Mouse (Mus musculus) spleen, postnatal 4 days (tissue): ENCODE measurements around the gene Rsbn1l.

Source experiments
- DNase-seq, 2 experiments: peaks; one replicate each; pipeline ENCODE4 v3.0.0; 2022; ENCODE audit warnings: low spot score in 2 of 2

The Rsbn1l gene

DNA sequence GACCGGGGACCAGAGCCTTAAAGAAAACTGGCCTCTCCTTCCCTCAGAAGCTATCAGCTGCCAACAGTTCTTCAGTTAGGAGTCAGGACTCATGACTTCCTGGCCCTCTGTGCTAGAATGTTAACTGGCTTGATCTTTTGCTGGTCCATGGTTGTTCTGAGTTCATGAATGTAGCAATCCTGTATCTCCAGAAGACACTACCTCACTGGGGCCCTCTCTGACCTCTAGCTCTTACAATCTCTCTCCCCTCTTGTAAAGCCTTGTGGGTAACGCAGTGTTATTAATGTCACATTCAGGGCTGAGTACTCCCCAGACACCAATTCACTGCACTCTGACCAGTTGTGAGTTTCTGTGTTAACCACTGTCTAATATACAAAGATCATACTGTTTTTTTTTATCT, 51.6 kb downstream of the Rsbn1l start:
- no peak for DNase-seq

DNA sequence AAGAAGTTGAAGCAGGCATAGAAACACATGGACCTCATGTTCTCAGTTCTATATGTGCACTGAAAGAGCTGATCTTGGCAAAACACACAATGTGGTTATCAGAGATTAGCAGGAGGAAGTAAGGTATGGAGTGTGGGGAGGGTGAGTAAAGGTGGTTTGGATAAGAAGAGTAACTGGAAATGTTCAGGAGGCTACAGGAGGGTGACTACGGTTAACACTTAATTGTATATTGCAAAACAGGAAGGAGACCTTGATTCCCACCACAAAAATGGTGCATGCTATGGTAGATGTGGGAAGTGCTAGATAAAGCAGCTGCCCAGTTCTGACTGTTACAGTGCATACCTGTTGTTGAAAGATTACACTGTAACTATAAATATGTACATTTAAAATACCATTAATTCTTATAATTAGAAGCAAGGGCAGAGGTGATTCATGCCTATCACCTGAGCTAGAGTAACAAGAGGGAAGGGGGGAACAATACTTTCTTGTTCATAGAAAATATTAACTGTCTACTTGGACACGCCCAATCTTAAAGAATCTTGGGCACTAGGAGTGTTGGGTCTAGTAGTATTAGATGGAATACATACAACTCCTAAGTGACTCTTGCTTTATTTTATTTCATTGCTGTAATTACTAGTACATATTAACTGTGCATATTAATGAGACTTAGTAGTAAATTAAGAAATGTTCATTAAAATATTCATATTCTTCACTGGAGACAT, 58.6 kb downstream of the Rsbn1l start:
- no peak for DNase-seq

DNA sequence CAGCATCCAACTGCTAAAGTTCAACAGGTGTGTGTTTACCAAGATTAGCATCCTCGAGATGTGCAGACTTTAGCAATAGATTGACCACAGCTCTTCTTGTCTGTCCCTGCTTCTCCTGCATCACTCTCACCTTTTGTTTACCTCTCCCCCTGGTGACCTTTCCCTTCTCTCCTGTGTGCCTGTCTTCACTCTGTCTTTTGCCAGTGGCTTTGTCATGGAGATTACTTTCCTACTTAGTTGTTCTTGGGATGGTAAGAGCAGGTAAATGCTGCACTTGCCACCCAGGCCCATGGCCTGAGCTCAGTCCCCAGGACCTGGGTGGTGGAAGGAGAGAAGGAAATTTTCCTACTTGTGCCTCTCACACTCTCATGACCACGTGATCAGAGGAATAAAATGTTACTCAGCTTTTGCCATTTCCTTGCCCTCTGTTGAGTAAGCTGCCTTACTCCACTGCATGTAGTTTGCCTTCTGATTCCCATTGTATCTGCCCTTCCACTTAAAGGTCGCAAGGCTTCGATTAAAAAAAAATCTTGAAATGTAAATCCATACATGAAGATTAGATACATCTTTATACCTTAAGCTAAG, 72.1 kb downstream of the Rsbn1l start:
- no peak for DNase-seq

DNA sequence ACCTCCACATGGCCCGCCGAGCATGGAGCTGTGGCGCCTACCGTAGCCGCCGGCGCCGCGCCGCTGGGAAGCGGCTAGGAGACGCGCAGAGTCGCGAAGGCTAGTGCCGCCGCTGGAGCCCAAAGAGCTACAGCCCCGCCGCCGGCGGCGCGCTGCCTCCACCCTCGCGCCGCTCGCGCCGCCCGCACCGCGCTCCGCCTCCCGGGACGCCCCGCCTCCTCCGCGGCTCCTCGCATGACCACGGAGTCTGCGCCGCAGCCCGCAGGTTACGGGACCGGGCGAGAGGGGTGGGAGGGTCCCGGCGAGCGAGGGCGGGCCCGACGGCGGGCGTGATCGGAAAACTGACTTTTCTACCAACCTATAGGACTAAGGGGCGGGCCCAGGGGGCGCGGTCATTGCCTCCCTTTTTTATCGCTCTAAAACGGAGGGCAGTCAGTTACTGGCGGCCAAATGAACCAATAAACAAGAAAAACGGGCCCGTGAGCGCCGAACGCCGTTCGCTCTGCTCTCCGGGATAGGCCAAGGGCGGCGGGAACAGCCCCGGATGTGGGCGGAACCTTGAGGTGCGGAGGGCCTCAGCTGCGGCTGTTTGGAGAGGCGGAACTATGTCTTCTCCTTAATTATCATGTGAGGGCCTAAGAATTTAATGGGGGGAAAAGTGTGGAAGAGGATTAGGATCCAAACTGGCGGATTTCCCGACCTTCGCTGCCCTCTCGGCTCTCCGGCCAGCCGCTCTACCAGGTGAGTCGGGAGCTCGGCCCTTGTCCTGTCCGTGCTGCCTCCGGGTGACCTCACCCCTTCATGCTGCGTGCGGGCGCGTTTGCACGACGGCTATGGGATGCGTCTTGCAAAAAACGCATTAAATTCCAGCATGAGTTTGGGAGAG, 74.0 kb downstream of the Rsbn1l start, which contains the start of the genes Phtf2 and Tmem60:
TSS of gene Phtf2 (minus strand) at position 210 of the 886 bp plus-strand sequence.
TSS of gene Tmem60 (plus strand) at position 277 of the 886 bp plus-strand sequence.
- peak; percentile 99 for DNase-seq

DNA sequence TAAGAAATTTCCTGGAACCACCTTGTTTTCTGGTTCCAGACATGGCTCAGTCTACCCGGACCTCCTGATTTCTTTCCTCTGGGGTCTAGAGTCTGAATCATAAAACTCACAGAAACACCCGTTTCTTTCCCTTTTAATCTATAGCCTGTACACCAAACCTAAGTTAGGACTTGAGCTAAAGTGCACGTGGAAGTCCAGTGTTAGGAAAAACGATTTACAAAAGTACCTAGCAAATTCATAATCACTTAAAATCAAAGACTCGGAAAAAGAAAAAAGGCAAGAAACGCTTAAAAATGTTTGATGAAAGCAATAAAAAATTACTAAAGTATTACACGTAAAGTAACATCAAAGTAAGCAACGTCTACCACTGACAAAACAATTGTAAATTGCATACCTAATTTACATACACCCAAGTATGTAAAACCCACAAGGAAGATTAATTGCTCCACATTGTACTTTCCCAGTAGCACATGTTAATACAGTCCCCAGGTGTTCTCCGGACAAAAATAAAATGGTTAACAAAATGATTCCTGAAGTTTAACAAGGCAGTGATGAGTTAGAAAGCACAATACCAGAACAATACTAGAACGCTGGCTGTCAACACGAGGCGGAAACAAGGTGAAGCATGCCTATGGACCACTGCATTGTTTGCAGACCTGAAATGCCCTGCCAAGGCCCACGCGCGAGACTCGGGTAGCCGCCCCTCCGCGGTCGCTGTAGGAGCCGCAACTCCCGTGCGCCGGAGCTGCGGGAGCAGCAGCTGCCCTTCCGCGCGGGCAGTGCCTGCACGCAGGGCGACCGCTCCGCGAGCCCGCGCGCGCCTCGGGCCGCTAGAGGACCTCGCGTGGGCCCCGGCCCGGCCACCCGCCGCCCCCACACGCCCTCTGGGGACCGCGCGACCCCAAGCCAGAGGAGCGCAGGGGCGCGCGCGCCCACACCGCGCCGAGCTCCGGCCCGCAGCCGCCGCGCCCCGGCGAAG, 75.1 kb downstream of the Rsbn1l start:
- DNase-seq: peak; percentile 55 to 84

DNA sequence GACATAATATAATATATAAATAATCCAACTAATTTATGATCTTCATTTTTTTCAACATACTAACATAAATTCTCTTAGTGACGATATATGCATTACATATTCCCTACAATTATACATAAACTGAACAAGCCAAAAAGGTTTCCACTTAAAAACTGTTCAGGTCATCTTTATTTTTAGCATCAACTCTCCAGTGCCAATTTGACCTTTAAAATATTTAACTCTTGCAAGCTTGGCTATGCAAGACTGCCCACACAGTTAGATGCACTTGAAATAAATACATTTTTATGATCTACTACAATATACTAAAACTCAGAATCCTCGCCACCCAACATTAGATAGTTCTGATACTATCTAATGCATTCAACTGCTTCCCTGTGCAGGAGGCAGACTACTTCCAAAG, 75.8 kb downstream of the Rsbn1l start:
- no peak for DNase-seq

DNA sequence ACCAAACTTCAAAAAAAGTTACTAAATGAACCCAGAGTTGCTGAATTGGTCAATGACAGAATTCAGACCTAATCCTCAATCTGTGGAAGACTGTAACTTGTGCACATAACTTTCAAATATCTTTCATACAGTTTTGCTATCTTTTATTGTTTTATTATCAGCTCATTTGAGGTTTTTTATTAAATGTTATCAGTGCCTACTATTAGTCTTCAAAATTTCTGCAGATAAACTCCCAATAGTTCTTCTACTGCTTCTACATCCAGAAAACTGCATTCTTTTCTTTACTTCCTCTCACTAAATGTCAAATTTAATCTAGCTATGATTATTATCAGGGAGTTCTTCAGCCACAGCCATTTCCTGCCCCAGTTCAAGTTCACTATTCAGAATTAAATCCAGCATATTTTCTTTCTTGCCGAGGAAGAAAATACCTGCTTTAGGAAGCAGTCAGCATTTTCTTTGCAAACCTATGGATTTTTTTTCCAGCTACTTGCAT, 79.2 kb downstream of the Rsbn1l start:
- no peak for DNase-seq

DNA sequence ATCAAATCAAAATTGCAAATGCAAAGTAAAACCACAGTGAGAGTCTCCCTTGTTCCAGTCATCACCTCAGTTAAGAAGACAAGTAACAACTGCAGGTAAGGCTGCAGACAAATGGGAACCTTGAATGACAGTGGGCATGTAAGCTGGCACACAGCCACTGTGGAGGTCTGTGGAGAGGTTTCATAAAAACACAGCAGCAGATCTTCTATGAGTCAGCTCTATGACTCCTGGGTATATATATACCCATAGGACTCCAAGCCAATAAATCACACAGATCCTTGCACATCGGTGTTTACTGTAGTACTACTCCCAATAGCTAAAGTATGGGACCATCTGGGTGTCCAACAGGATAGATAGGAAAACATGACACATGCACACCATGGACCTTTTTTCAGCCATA, 83.1 kb downstream of the Rsbn1l start:
- DNase-seq: no peak

DNA sequence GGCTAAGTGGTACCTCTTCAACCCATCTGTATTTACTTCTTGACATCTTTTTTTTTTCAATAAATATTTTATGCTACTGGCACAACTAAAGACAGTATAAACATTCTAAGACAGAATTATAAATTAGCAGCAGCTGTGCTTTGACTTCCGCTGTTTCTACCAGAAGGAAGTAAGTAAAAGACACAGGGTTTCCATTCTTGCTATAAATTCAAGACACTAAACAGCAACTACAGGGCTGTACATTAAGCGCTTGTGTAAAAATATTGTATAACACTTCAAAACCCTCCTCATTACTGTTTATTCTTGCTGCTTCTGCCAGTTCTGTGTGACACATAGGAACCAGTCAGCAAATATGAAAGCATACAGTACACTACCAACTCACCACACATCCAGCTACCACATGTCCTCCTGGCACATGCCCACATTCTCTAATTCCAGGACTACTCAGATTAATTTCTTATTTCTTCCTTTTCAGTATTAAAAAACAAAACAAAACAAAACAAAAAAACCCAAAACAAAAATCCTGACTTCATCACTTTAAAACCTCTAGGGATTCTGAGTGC, 90.9 kb downstream of the Rsbn1l start:
- no peak for DNase-seq

DNA sequence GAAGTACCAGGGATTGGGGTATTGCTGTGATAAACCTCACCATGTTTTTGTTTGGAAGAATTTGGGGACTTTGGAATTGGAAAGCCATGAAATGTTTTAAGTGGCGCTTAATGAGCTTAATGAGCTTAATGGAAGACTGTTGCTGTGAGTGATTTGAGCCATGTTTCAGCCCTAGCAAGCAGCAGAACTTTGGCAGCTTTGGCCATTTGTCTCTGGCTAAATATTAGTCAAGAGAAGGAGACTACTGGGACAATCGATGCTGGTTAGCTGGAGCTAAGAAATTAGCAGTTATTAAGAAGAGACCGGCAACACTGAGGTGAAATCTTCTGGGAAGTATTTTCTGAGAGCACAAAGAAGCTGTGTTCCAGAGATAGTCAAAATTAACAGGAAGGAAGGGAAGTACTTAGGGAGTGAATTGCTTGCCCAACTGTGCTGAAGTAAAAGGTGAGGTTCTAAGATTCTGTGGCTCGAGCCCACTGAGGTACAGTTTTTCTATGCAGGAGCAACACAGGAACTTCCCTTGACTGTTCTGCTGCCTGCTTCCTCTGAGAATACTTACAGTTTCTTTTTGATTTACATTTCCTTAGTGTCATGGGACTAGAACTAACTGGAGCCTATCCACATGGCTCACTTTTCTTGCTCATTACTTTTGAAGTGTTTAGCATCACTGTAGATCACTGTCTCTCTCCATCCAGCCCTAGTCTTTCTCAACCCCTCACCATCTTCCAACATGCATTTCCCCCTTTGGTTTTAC, 91.8 kb downstream of the Rsbn1l start:
- DNase-seq: no peak

DNA sequence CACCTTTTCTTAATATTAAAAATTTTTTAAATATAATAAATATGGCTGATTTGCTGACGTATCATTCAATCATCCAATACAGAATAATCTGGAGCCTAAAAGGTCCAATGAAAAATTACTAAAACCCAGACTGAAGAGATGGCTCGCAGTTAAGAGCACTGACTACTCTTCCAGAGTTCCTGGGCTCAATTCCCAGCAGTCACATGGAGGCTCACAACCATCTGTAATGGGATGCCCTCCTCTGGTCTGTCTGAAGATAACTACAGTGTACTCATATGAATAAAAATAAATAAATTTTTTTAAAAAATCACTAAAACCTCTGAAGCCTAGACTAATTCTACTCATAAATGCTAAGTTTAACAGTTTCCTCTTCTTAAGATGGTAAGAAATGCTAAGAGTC, 94.3 kb downstream of the Rsbn1l start:
- DNase-seq: no peak

DNA sequence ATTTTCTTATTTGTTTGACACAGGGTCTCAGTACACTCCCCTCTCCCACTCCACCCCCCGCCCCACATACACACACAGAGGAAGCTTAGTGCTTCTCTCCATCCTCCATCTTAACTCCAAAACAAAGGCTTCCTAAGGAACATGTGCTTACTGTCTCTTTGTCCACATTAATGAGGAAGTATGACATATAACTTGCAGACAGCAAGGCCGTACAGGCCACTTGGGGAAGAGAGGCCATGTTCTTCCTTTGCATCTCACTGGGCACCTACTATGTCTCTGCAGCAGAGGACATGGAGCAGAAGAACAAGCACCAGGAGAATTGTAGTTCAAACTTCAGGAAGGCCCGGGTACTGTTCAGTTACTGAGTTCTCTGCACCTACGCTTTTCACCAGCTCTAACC, 95.6 kb downstream of the Rsbn1l start:
- DNase-seq: no peak

DNA sequence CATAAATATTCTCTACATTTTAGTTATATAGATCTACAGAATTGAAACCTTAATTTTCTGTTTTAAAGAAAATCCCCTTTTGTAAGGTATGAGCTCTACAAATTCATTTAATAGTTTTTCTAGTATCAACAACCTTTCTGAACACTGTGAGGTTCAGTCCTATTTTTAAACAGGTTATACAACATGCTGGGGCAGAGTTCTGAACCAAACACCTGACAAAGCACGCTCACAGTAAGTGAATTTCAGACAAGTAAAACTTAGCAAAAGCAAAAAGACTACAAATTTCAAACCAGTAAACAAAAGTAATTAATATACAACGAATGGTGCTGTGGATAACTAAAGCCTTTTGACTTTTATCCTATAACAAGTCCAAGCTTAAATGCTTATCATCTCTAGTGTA, 97.8 kb downstream of the Rsbn1l start:
- DNase-seq: no peak

DNA sequence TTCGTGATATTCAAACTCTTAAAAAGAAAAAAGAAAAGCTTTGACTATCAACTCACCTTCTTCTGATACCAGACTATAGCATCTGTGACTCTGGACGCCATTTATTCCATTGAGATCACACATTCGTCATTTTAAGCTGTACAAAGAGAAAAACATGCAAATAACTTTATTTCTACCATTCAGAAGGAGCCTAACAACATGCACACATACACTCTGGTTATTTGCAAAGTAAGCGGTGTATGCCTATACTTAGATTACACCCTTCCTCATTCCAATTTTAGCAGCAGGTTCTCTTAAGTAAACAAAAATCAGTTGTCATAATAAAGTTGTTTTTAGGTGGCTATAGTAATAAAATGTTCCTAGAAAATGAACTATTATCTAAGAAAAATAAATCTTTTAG, 101.1 kb downstream of the Rsbn1l start:
- DNase-seq: no peak

DNA sequence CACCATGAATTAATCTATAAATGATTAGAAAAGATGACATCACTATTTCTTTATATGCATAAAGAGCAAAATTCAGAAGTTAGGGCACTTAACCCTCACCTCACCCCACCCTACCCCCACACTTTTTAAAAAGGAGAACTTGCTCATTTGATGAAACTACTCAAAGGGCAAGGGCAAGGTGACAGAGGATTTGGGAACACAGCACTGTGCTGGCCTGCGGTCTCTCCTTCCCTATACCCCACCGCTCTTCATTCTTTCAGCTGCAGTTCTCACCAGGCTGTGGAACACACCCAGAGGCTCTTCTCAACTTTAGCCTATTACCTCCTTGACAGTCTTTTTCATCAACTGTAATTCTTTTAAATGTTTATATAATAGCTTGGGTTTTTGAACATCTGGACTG, 109.2 kb downstream of the Rsbn1l start:
- DNase-seq: no peak

DNA sequence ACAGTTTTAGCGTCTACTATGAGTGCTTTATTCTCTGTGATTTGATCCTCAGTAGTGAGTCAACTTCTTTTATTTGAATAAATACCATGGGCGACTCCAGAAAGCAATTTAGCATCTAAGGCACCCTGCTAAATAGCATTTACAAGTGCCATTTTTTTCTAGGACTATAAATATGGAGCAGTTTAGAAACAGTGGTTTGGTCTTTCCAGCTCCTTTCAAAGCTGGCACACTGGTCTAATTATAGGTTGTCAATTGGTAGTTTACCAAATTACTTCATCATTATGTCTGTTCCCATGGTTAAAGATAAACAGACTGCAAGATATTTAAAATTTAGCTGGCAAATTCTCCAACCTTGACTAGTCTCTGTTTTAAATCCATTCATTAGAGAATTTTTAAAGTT, 112.4 kb downstream of the Rsbn1l start:
- no peak for DNase-seq

DNA sequence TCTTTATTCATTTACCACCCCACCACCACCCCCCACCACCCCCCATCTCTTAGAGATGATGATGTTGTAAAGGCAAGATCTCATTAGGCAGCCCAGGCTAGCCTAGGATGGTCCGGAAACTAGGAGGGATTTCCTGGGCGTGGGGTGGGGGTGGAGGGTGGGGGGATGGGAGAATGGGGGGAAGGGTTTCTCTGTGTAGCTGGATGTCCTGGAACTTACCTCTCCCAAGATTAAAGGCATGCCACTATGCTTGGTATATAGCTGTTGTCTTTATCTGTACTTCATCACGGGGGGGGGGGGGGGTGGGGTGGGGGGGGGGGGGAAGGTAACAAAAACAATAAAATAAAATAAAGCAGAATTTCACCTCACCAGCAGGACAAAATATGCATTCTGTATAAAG, 112.8 kb downstream of the Rsbn1l start:
- no peak for DNase-seq
